Mouse (Mus musculus) liver, embryonic 14.5 days (tissue): ENCODE measurements around the gene Limk1. TPM values are rescaled to one million over a fixed set of nuclear protein-coding genes. Genes with fewer than 3 reads are reported as not detected.

ENCODE experiments used
- ATAC-seq: fragments of 200-750 bp; cut with Nextera tagmentation; 2 replicates; pipeline ENCODE4 v1.8.0; 2017; ENCODE audit warnings: moderate number of reproducible peaks, mild to moderate bottlenecking, moderate library complexity; ENCODE audit not compliant: insufficient read depth
- DNase-seq, 3 experiments: peaks; one replicate each; pipeline ENCODE4 v3.0.0-alpha.2; 2012 to 2013; ENCODE audit warnings: low read depth in 3 of 3, low spot score in 3 of 3
- H3K27ac ChIP-seq: fragments of 300-500 bp; sonication (generic); 2 replicates; pipeline ENCODE4 v1.5.1; 2014; ENCODE audit warnings: moderate library complexity, mild to moderate bottlenecking, control low read depth, inconsistent platforms
- H3K27me3 ChIP-seq: fragments of 300-500 bp; sonication (generic); 2 replicates; pipeline ENCODE4 v1.6.1; 2014; ENCODE audit warnings: mild to moderate bottlenecking, low read length, moderate library complexity; ENCODE audit not compliant: control insufficient read depth, insufficient read depth
- H3K36me3 ChIP-seq: fragments of 300-500 bp; sonication (generic); replicated peaks from 2 replicates; pipeline ENCODE4 v1.6.1; 2014; ENCODE audit warnings: low read depth; ENCODE audit not compliant: control insufficient read depth, insufficient read depth
- H3K4me1 ChIP-seq, 2 experiments: fragments of 200-500 bp in 1 of 2; fragments of 300-500 bp in 1 of 2; sonication (generic) in 1 of 2; replicated peaks; 2 replicates each; pipeline ENCODE4 v1.6.1; 2012 to 2014; ENCODE audit warnings: antibody characterized with exemption in 1 of 2, inconsistent platforms in 1 of 2, low read length in 1 of 2; ENCODE audit not compliant: control insufficient read depth in 2 of 2, insufficient read depth in 2 of 2
- H3K4me2 ChIP-seq: fragments of 300-500 bp; sonication (generic); 2 replicates; pipeline ENCODE4 v1.6.1; 2014; ENCODE audit warnings: low read depth, mild to moderate bottlenecking, control low read depth, moderate library complexity
- H3K4me3 ChIP-seq, 2 experiments: fragments of 200-500 bp in 1 of 2; fragments of 300-500 bp in 1 of 2; sonication (generic) in 1 of 2; 2 replicates each; pipeline ENCODE4 v1.5.1; 2012 to 2014; ENCODE audit warnings: low read depth in 2 of 2, low read length in 2 of 2, mild to moderate bottlenecking in 2 of 2, control low read depth in 1 of 2, inconsistent platforms in 1 of 2, moderate library complexity in 1 of 2; ENCODE audit not compliant: insufficient read depth in 1 of 2
- H3K9ac ChIP-seq: fragments of 300-500 bp; sonication (generic); replicated peaks from 2 replicates; pipeline ENCODE4 v1.6.1; 2014; ENCODE audit warnings: mild to moderate bottlenecking, control low read depth, moderate library complexity
- H3K9me3 ChIP-seq: fragments of 300-500 bp; sonication (generic); 2 replicates; pipeline ENCODE4 v1.6.1; 2016; ENCODE audit warnings: low read length, mixed read lengths; ENCODE audit not compliant: control insufficient read depth
- CTCF ChIP-seq: IDR thresholded peaks from 2 replicates; pipeline ENCODE4 v1.5.1; 2016; ENCODE audit warnings: antibody characterized with exemption, low read depth, control low read depth
- EP300 ChIP-seq: IDR thresholded peaks from 2 replicates; pipeline ENCODE4 v1.6.1; 2016; ENCODE audit warnings: antibody characterized with exemption, low read depth
- WGBS: fragments of 180-500 bp; shearing (Covaris S2); extraction: QIAGEN DNeasy Blood & Tissue Kit; methylation state at CpG from one replicate; pipeline ENCODE4 v1.1.7; 2014; ENCODE audit not compliant: insufficient replicate concordance; 5-methylcytosine and 5-hydroxymethylcytosine counted together
- polyA plus RNA-seq, 2 experiments: library from polyadenylated mRNA; depleted of rRNA in 1 of 2; stranded (reverse) in 1 of 2; unstranded in 1 of 2; fragments of >200 nt; fragmentation: Nextera tagmentation in 1 of 2; extraction: Ambion mirVana in 1 of 2; gene quantifications; 2 replicates each; pipeline versions ENCODE4 v1.2.1 to v1.2.3; 2012 to 2014

Gene Limk1
- polyA plus RNA-seq, 2 experiments: 0.89 to 2.2 TPM

- no peak for TF ChIP-seq EP300
- TF ChIP-seq CTCF: no peak
- WGBS: 50% methylated on average over 5 of the region's 5 CpGs
- H3K9ac ChIP-seq: no peak overlapping the region
Measured at GRCm38 (mm10) chr5:134674977-134675376, 13.4 kb downstream of the Limk1 start.

GRCm38 (mm10) chr5:134672611-134673010, 15.8 kb downstream of the Limk1 start:
- WGBS: 74% methylated on average over 6 of the region's 6 CpGs
- Histone ChIP-seq H3K27ac (no peak overlapping the region), H3K36me3 (no peaks in the 10 kb centered on the region), H3K4me2 (no peak overlapping the region), H3K27me3 (no peaks in the 10 kb centered on the region), H3K4me1 (peaks cover 0 to 4% of the 10 kb centered on the region in 2 experiments; a peak in 1 of 4 replicates), H3K4me3 (no peak overlapping the region), H3K9me3 (no peaks in the 10 kb centered on the region), H3K9ac (no peak overlapping the region)
- ATAC-seq (no peak), DNase-seq (no peak)
- TF ChIP-seq EP300: no peak
- TF ChIP-seq CTCF: no peak

More at GRCm38 (mm10) chr5:134674977-134675376, 13.4 kb downstream of the Limk1 start:
- Histone ChIP-seq H3K27ac (no peak overlapping the region), H3K4me3 (no peak overlapping the region), H3K9me3 (no peaks in the 10 kb centered on the region), H3K27me3 (no peaks in the 10 kb centered on the region), H3K36me3 (no peaks in the 10 kb centered on the region), H3K4me2 (no peak overlapping the region), H3K4me1 (peaks cover 4 to 15% of the 10 kb centered on the region in 2 experiments)
- DNase-seq (no peak), ATAC-seq (no peak)

DNA sequence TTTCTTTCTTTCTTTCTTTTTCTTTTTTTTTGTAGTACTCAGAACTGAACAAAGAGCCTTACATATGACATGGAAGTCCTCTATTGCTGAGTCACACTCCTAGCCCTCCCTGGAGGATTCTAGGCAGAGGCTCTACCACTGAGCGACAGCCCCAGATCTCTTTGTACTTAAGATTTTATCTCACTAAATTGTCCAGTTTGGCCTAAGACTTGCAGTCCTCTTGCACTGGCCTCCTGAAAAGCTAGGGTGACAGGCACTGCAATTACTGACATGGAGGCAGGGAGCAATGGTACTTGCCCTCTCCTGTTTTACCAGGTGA, 16.2 kb downstream of the Limk1 start:
- no peak overlapping the region for H3K4me3 ChIP-seq
- H3K36me3 ChIP-seq: no peaks in the 10 kb centered on the region
- ATAC-seq (no peak), DNase-seq (no peak)
- no peak overlapping the region for H3K9ac ChIP-seq
- no peak for TF ChIP-seq CTCF
- no peak for TF ChIP-seq EP300
- 75% methylated on average over 1 of the region's 1 CpGs for WGBS
- peaks cover 0 to 4% of the 10 kb centered on the region in 2 experiments; a peak in 1 of 4 replicates for H3K4me1 ChIP-seq
- H3K9me3 ChIP-seq: no peaks in the 10 kb centered on the region
- no peak overlapping the region for H3K27ac ChIP-seq
- no peaks in the 10 kb centered on the region for H3K27me3 ChIP-seq
- H3K4me2 ChIP-seq: no peak overlapping the region

- Histone ChIP-seq H3K36me3 (no peaks in the 10 kb centered on the region), H3K4me1 (peaks cover 0 to 3% of the 10 kb centered on the region in 2 experiments; a peak in 1 of 4 replicates), H3K27ac (no peak overlapping the region), H3K27me3 (no peaks in the 10 kb centered on the region), H3K4me2 (no peak overlapping the region), H3K9ac (no peak overlapping the region), H3K4me3 (no peak overlapping the region), H3K9me3 (no peaks in the 10 kb centered on the region)
- no peak for ATAC-seq
- 73% methylated on average over 17 of the region's 17 CpGs for WGBS
- no peak for DNase-seq
- TF ChIP-seq EP300 (no peak), CTCF (no peak)
Measured at GRCm38 (mm10) chr5:134671335-134672197, 16.8 kb downstream of the Limk1 start.

DNA sequence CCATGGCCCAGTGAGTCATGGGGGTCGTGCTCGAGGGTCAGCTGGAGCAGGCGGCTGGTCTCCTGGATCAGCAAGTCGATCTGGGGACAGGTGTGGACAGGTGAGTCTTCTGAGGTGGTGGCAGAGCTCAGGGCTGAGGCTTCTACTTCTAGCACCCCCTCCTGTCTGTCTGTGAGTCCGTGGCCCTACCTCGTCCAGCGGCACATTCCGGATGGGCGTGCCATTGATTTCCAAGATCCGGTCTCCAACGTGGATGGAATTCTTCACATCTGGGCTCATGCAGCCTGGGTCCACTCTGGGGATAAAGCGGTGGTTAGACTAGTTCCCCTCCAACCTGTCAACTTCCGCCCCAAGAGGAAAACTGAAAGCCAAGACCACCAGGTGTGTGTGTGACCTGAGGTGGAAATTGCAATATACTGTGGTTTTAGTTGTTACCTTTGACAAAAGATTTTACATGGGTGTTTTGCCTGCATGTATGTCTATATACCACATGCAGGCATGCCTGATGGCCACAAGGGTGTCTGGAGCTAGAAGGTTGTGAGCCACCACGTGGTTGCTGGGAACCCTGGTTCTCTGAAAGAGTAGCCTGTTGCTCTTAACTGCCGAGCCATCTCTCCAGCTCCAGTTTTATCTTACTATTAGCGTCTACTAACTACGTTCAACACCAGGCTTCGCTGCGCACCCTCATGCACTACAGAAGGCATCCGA, 19.2 kb downstream of the Limk1 start:
- Histone ChIP-seq H3K4me1 (no peaks in the 10 kb centered on the region), H3K9me3 (no peaks in the 10 kb centered on the region), H3K27me3 (no peaks in the 10 kb centered on the region), H3K9ac (no peak overlapping the region), H3K4me2 (no peak overlapping the region), H3K36me3 (no peaks in the 10 kb centered on the region), H3K4me3 (no peak overlapping the region), H3K27ac (no peak overlapping the region)
- TF ChIP-seq EP300: no peak
- TF ChIP-seq CTCF: no peak
- ATAC-seq (no peak), DNase-seq (no peak)
- WGBS: 73% methylated on average over 20 of the region's 20 CpGs
